ENCODE assay signal across 23 mouse cellular contexts in genomic region chr8:71256545-71257232, GRCm38 (mm10). TPM values are rescaled to one million over a fixed set of nuclear protein-coding genes. Genes with fewer than 3 reads are reported as not detected.
A peak's percentile ranks its signal among the peaks of the same experiment; 100 is the strongest.
DNase-seq lines count a peak whose midpoint lies in the region; ATAC-seq and TF ChIP-seq lines count a peak whose summit lies in the region.
"Had no signal": no experiment of that assay in that cellular context is flagged by ENCODE, and none has a peak within 500 bp of the region (broad histone marks: within the 10 kb centered on the region; RNA-seq: fewer than 3 reads in every experiment).

No protein-coding gene starts in this region.

- peak; percentile 68 for DNase-seq in heart, adult 11 months
- DNase-seq in heart, postnatal 25 days (ENCODE audit: low spot score) = no peak
- DNase-seq in limb, embryonic 11.5 days (ENCODE audit: low spot score) = peak; percentile 19
- DNase-seq in lung, postnatal 0 days (ENCODE audit: low spot score) = peak; percentile 82
- no peak for DNase-seq in gastrocnemius, postnatal 4 days (ENCODE audit: low spot score in 2 of 2)
- DNase-seq in left cerebral cortex, adult 8-10 months (ENCODE audit: low spot score in 2 of 2) = no peak
- DNase-seq: adrenal gland, postnatal 14 days; cerebellum, adult 8-10 months; cerebellum, postnatal 36 days; forebrain, postnatal 0 days; gastrocnemius, postnatal 14 days; kidney, adult 8-10 months; kidney, postnatal 10 days; thymus, adult 2 months had no signal

- H3K27me3 ChIP-seq in limb, embryonic 11.5 days (ENCODE audit: control insufficient read depth, insufficient read depth, low read length) = no peaks in the 10 kb centered on the region
- no peaks in the 10 kb centered on the region for H3K27me3 ChIP-seq in lung, postnatal 0 days (replicated peaks; ENCODE audit: insufficient read depth, low read length)
- no peaks in the 10 kb centered on the region for H3K27me3 ChIP-seq in stomach, embryonic 15.5 days (replicated peaks)
- H3K27me3 ChIP-seq in forebrain, embryonic 13.5 days = no peaks in the 10 kb centered on the region
- H3K27me3 ChIP-seq: hindbrain, embryonic 15.5 days; lung, embryonic 15.5 days; midbrain, embryonic 15.5 days; neural tube, embryonic 13.5 days had no signal

- no peak for ATAC-seq in limb, embryonic 11.5 days (ENCODE audit: insufficient number of reproducible peaks, low FRiP score, low TSS enrichment, low read depth)
- ATAC-seq in lung, postnatal 0 days = peak; percentile 89
- ATAC-seq in stomach, embryonic 15.5 days (ENCODE audit: insufficient read depth, low FRiP score, low read depth) = 0 out of 2 replicates have a peak, but pooled peaks have one; percentile 39
- ATAC-seq in forebrain, embryonic 13.5 days = no peak
- ATAC-seq: forebrain, postnatal 0 days; midbrain, embryonic 15.5 days had no signal

- no peak for TF ChIP-seq CTCF in lung, postnatal 0 days (IDR thresholded peaks at IDR 0.05)

- no peak overlapping the region for H3K4me3 ChIP-seq in limb, embryonic 11.5 days (ENCODE audit: low read depth, low read length)
- H3K4me3 ChIP-seq in lung, postnatal 0 days (ENCODE audit: low read depth, low read length) = no peak overlapping the region
- H3K4me3 ChIP-seq in stomach, embryonic 15.5 days (replicated peaks) = no peak overlapping the region
- no peak overlapping the region for H3K4me3 ChIP-seq in forebrain, embryonic 13.5 days
- H3K4me3 ChIP-seq: heart, embryonic 10.5 days; hindbrain, embryonic 15.5 days; layer of hippocampus, adult 2 months; lung, embryonic 15.5 days; midbrain, embryonic 15.5 days; myocyte; neural tube, embryonic 13.5 days had no signal

- no peak overlapping the region for H3K4me2 ChIP-seq in limb, embryonic 11.5 days (ENCODE audit: low read depth, severe bottlenecking)
- H3K4me2 ChIP-seq in lung, postnatal 0 days (replicated peaks; ENCODE audit: low read depth, low read length) = no peak overlapping the region
- H3K4me2 ChIP-seq in stomach, embryonic 15.5 days = no peak overlapping the region
- H3K4me2 ChIP-seq in forebrain, embryonic 13.5 days = no peak overlapping the region
- H3K4me2 ChIP-seq: hindbrain, embryonic 15.5 days; lung, embryonic 15.5 days; midbrain, embryonic 15.5 days; neural tube, embryonic 13.5 days had no signal

- no peaks in the 10 kb centered on the region for H3K4me1 ChIP-seq in limb, embryonic 11.5 days (ENCODE audit: control insufficient read depth, insufficient read depth, low read length)
- no peaks in the 10 kb centered on the region for H3K4me1 ChIP-seq in lung, postnatal 0 days (ENCODE audit: insufficient read depth, low read depth, low read length)
- no peaks in the 10 kb centered on the region for H3K4me1 ChIP-seq in stomach, embryonic 15.5 days
- H3K4me1 ChIP-seq in forebrain, embryonic 13.5 days = no peaks in the 10 kb centered on the region
- H3K4me1 ChIP-seq: heart, embryonic 10.5 days; hindbrain, embryonic 15.5 days; lung, embryonic 15.5 days; midbrain, embryonic 15.5 days; neural tube, embryonic 13.5 days had no signal

- H3K9ac ChIP-seq in limb, embryonic 11.5 days (ENCODE audit: low read length) = no peak overlapping the region
- H3K9ac ChIP-seq in lung, postnatal 0 days (replicated peaks; ENCODE audit: low read depth) = no peak overlapping the region
- H3K9ac ChIP-seq in stomach, embryonic 15.5 days = no peak overlapping the region
- H3K9ac ChIP-seq in forebrain, embryonic 13.5 days = no peak overlapping the region
- H3K9ac ChIP-seq: forebrain, postnatal 0 days; hindbrain, embryonic 15.5 days; lung, embryonic 15.5 days; midbrain, embryonic 15.5 days; neural tube, embryonic 13.5 days had no signal

- H3K9me3 ChIP-seq in limb, embryonic 11.5 days (ENCODE audit: control insufficient read depth, low read length) = no peaks in the 10 kb centered on the region
- H3K9me3 ChIP-seq in lung, postnatal 0 days (ENCODE audit: low read length) = no peaks in the 10 kb centered on the region
- H3K9me3 ChIP-seq in stomach, embryonic 15.5 days = no peaks in the 10 kb centered on the region
- H3K9me3 ChIP-seq in forebrain, embryonic 13.5 days (replicated peaks) = no peaks in the 10 kb centered on the region
- H3K9me3 ChIP-seq: heart, embryonic 10.5 days; hindbrain, embryonic 15.5 days; lung, embryonic 15.5 days; midbrain, embryonic 15.5 days; neural tube, embryonic 13.5 days had no signal

- intact Hi-C loops in heart, postnatal 25 days (cut with DNase I) = no loop called here

- H3K27ac ChIP-seq in limb, embryonic 11.5 days (replicated peaks; ENCODE audit: low read depth, low read length) = no peak overlapping the region
- peak overlapping the region; percentile 38; the same call in 1 of the 2 replicates for H3K27ac ChIP-seq in lung, postnatal 0 days (ENCODE audit: low read length)
- H3K27ac ChIP-seq in stomach, embryonic 15.5 days = no peak overlapping the region; the same call in 1 of the 2 replicates
- H3K27ac ChIP-seq in forebrain, embryonic 13.5 days = no peak overlapping the region
- H3K27ac ChIP-seq: heart, embryonic 10.5 days; hindbrain, embryonic 15.5 days; layer of hippocampus, adult 2 months; lung, embryonic 15.5 days; midbrain, embryonic 15.5 days; neural tube, embryonic 13.5 days had no signal

- H3K36me3 ChIP-seq in limb, embryonic 11.5 days (ENCODE audit: control insufficient read depth, insufficient read depth, low read length) = peaks cover 2% of the 10 kb centered on the region; the same call in 1 of the 2 replicates
- no peaks in the 10 kb centered on the region for H3K36me3 ChIP-seq in lung, postnatal 0 days (ENCODE audit: insufficient read depth, low read length)
- 0 out of 2 replicates have a peak, but pooled peaks cover 17% of the 10 kb centered on the region for H3K36me3 ChIP-seq in stomach, embryonic 15.5 days
- peaks cover 66% of the 10 kb centered on the region for H3K36me3 ChIP-seq in forebrain, embryonic 13.5 days (ENCODE audit: poor library complexity, severe bottlenecking)

- WGBS in limb, embryonic 11.5 days = 86% methylated on average over 3 of the region's 3 CpGs
- 68% methylated on average over 3 of the region's 3 CpGs for WGBS in lung, postnatal 0 days
- WGBS in stomach, embryonic 15.5 days = 84% methylated on average over 3 of the region's 3 CpGs
- WGBS in forebrain, embryonic 13.5 days = 96% methylated on average over 3 of the region's 3 CpGs

- TF ChIP-seq EP300 in lung, postnatal 0 days (IDR thresholded peaks at IDR 0.05) = no peak

RNA-seq across cellular contexts. Expression of gene Myo9b, which starts 15.8 kb away (rescaled TPM):
- 10 to 100 TPM; 26.2 to 28.6 TPM for total RNA-seq in heart, postnatal 25 days (2021)
- 23.0 and 25.3 TPM in 2 replicates for polyA plus RNA-seq in limb, embryonic 11.5 days (2014; fragmentation: Nextera tagmentation; extraction: Ambion mirVana)
- polyA plus RNA-seq in lung, postnatal 0 days (2015; fragmentation: Nextera tagmentation; extraction: Ambion mirVana) = 9.1 and 9.6 TPM in 2 replicates
- polyA plus RNA-seq in stomach, embryonic 15.5 days (2015; fragmentation: Nextera tagmentation; extraction: Ambion mirVana) = 17.8 and 22.7 TPM in 2 replicates
- polyA plus RNA-seq in forebrain, embryonic 13.5 days (2015; fragmentation: Nextera tagmentation; extraction: Ambion mirVana) = 18.3 and 20.6 TPM in 2 replicates
- total RNA-seq in gastrocnemius, postnatal 4 days (2021) = 10 to 100 TPM; 35.7 to 45.0 TPM
- 10 to 100 TPM; 28.9 to 34.6 (median 29.7) TPM for total RNA-seq in left cerebral cortex, adult 8-10 months (2022)

RNA-seq across cellular contexts. Expression of gene Haus8, which starts 16.0 kb away (rescaled TPM):
- 10 to 100 TPM; 31.6 to 36.1 TPM for total RNA-seq in heart, postnatal 25 days (2021)
- polyA plus RNA-seq in limb, embryonic 11.5 days (2014; fragmentation: Nextera tagmentation; extraction: Ambion mirVana) = 66.8 and 70.3 TPM in 2 replicates
- 13.5 and 18.9 TPM in 2 replicates for polyA plus RNA-seq in lung, postnatal 0 days (2015; fragmentation: Nextera tagmentation; extraction: Ambion mirVana)
- 49.9 and 53.7 TPM in 2 replicates for polyA plus RNA-seq in stomach, embryonic 15.5 days (2015; fragmentation: Nextera tagmentation; extraction: Ambion mirVana)
- 55.3 and 56.9 TPM in 2 replicates for polyA plus RNA-seq in forebrain, embryonic 13.5 days (2015; fragmentation: Nextera tagmentation; extraction: Ambion mirVana)
- 10 to 100 TPM; 12.9 to 15.2 TPM for total RNA-seq in gastrocnemius, postnatal 4 days (2021)
- 10 to 100 TPM; 10.6 to 17.4 (median 12.4) TPM for total RNA-seq in left cerebral cortex, adult 8-10 months (2022)

Comparison
In these comparisons a context has a peak if more than half of its experiments do, and no peak if none do; other contexts are left out.
1. DNase-seq: peak in heart, adult 11 months (single experiment), limb, embryonic 11.5 days (single experiment) and lung, postnatal 0 days (single experiment); none in heart, postnatal 25 days (single experiment), gastrocnemius, postnatal 4 days (0 of 2) and left cerebral cortex, adult 8-10 months (0 of 2).
2. ATAC-seq: peak in lung, postnatal 0 days (single experiment) and stomach, embryonic 15.5 days (single experiment); none in limb, embryonic 11.5 days (single experiment) and forebrain, embryonic 13.5 days (single experiment).